Mouse (Mus musculus): Measurements from ENCODE around the gene Dnajc9. TPM values are rescaled to one million over a fixed set of nuclear protein-coding genes. Genes with fewer than 3 reads are reported as not detected.

The Dnajc9 gene
- polyA plus RNA-seq, 1 experiment from 2014 or later: 73.8 TPM

DNA sequence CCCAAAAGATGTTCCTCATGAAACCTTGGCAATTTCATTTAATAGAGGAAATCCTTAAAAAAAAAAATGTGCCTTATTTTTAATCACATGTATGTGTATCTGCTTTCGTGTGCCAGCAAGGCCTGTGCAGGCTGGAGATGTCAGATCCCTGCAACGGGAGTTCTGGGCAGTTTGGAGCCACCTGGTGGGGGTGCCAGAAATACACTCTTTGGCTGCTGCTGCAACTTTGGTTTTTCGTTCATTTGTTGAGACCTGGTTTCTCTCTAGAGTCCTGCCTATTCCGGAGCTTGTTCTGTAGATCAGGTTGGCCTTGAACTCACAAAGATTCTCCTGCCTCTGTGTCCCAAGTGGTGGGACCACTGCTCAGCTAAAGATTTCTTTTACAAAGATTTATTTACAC lies 10.2 kb upstream of the Dnajc9 start:
- H3K4me2 ChIP-seq (ENCODE audit: low read depth, low read length): no peak overlapping the region
- ATAC-seq (ENCODE audit: low read depth): no peak
- no peaks in the 10 kb centered on the region for H3K36me3 ChIP-seq (ENCODE audit: control insufficient read depth, insufficient read depth, low read length)
- H3K27ac ChIP-seq (ENCODE audit: low read depth, low read length): no peak overlapping the region
- WGBS: 49% methylated on average over 4 of the region's 4 CpGs
- H3K4me1 ChIP-seq (ENCODE audit: control insufficient read depth, insufficient read depth, low read length): no peaks in the 10 kb centered on the region
- H3K27me3 ChIP-seq (ENCODE audit: control insufficient read depth, insufficient read depth, low read length): no peaks in the 10 kb centered on the region
- no peak overlapping the region for H3K4me3 ChIP-seq (ENCODE audit: low read depth, low read length)
- no peak overlapping the region for H3K9ac ChIP-seq (replicated peaks; ENCODE audit: low read depth, low read length)
- H3K9me3 ChIP-seq (ENCODE audit: control insufficient read depth, low read length): no peaks in the 10 kb centered on the region

DNA sequence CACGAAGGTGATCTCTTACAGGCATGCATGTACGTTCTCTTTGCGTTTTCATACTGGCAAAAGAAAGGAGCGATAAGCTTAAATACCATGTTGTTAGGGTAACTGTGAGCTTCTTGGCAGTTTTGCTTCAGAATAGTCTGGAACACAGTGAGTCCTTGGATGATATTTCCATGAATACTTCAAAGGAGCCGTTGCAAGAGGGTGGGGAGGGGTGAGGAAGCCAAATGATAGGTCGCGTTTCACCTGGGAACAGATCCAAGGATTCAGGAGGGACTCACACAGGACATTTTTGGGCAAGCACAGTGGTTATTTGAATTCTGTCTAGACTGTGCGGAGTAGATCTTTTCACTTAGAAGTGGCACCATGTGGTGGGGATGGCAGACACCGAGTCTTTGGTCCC lies 8.5 kb upstream of the Dnajc9 start:
- Histone ChIP-seq H3K9me3 (ENCODE audit: control insufficient read depth, low read length) (no peaks in the 10 kb centered on the region), H3K9ac (replicated peaks; ENCODE audit: low read depth, low read length) (no peak overlapping the region), H3K36me3 (ENCODE audit: control insufficient read depth, insufficient read depth, low read length) (no peaks in the 10 kb centered on the region), H3K27ac (ENCODE audit: low read depth, low read length) (no peak overlapping the region), H3K4me1 (ENCODE audit: control insufficient read depth, insufficient read depth, low read length) (no peaks in the 10 kb centered on the region), H3K27me3 (ENCODE audit: control insufficient read depth, insufficient read depth, low read length) (no peaks in the 10 kb centered on the region), H3K4me3 (ENCODE audit: low read depth, low read length) (no peak overlapping the region), H3K4me2 (ENCODE audit: low read depth, low read length) (no peak overlapping the region)
- ATAC-seq (ENCODE audit: low read depth): no peak
- 89% methylated on average over 9 of the region's 9 CpGs for WGBS

DNA sequence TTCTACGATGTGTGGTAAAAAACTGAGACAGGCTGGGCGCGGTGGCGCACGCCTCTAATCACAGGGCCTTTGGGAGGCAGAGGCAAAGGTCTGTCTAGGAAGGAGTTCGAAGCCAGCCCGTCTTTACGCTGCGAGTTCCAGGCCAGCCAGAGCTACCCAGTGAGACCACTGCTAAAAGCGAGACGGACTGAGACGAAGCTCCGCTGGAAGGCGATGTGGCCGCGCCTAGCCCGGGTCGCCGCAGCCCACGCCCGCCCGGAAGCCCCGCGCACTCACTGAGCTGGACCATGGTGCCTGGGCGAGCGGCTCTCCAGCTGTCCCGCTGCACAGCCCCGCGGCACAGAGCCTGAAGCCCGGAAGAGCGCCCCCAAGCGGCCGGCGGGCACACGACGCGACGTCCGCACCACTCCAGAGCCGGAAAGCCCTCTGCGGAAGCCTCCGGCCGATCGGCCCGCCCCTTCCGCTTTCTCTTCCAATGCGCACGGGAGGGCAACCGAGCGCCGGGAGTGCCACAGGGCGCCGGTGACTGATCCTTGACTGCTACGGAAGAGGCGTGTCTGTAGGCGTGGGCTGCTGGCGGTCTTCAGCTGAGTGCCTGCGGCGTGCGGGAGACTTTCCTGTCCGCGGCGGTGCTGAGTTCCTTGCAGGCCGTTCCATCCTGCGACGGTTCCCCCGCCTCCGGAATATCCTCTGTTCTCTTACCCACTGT lies 4.6 kb upstream of the Dnajc9 start, which contains the start of gene Mrps16:
TSS of gene Mrps16 (minus strand) at position 430 of the 709 bp plus-strand sequence.
- WGBS: under 1% methylated on average over 68 of the region's 68 CpGs
- peak within 1 kb of the TSS; percentile 74 for H3K4me3 ChIP-seq (ENCODE audit: low read depth, low read length)
- peaks cover under 1% of the 10 kb centered on the region; the same call in 1 of the 2 replicates for H3K4me1 ChIP-seq (ENCODE audit: control insufficient read depth, insufficient read depth, low read length)
- ATAC-seq (ENCODE audit: low read depth): peak; percentile 96
- peak within 1 kb of the TSS; percentile 60 for H3K4me2 ChIP-seq (ENCODE audit: low read depth, low read length)
- H3K9ac ChIP-seq (replicated peaks; ENCODE audit: low read depth, low read length): peak within 1 kb of the TSS; percentile 80
- peak within 1 kb of the TSS; percentile 31; the same call in 1 of the 2 replicates for H3K27ac ChIP-seq (ENCODE audit: low read depth, low read length)
- H3K36me3 ChIP-seq (ENCODE audit: control insufficient read depth, insufficient read depth, low read length): peaks cover 2% of the 10 kb centered on the region; the same call in 1 of the 2 replicates
- H3K27me3 ChIP-seq (ENCODE audit: control insufficient read depth, insufficient read depth, low read length): no peaks in the 10 kb centered on the region
- H3K9me3 ChIP-seq (ENCODE audit: control insufficient read depth, low read length): no peaks in the 10 kb centered on the region

DNA sequence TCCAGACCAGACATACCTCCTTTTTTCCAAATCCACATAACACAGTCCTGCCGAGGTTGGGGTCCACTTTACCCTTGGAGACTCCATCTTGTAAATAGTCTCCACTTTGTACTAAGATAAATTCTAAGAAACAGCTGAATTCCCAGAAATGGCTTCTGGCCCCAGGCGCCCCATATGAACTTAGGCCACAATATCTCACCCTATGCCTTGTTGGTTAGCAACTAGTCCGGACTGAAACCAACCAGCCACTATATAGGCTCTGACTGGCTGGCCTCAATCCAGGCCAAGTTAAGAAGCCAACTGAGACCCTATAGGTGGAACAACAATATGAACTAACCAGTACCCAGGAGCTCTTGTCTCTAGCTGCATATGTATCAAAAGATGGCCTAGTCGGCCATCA lies 3.6 kb upstream of the Dnajc9 start:
- Histone ChIP-seq H3K27ac (ENCODE audit: low read depth, low read length) (no peak overlapping the region), H3K4me2 (ENCODE audit: low read depth, low read length) (peak overlapping the region; percentile 60; the same call in 1 of the 2 replicates), H3K4me1 (ENCODE audit: control insufficient read depth, insufficient read depth, low read length) (peaks cover 11% of the 10 kb centered on the region; the same call in 1 of the 2 replicates), H3K27me3 (ENCODE audit: control insufficient read depth, insufficient read depth, low read length) (no peaks in the 10 kb centered on the region), H3K36me3 (ENCODE audit: control insufficient read depth, insufficient read depth, low read length) (peaks cover 2% of the 10 kb centered on the region; the same call in 1 of the 2 replicates), H3K4me3 (ENCODE audit: low read depth, low read length) (no peak overlapping the region), H3K9me3 (ENCODE audit: control insufficient read depth, low read length) (no peaks in the 10 kb centered on the region), H3K9ac (replicated peaks; ENCODE audit: low read depth, low read length) (no peak overlapping the region)
- no peak for ATAC-seq (ENCODE audit: low read depth)
- 90% methylated on average over 3 of the region's 4 CpGs for WGBS

DNA sequence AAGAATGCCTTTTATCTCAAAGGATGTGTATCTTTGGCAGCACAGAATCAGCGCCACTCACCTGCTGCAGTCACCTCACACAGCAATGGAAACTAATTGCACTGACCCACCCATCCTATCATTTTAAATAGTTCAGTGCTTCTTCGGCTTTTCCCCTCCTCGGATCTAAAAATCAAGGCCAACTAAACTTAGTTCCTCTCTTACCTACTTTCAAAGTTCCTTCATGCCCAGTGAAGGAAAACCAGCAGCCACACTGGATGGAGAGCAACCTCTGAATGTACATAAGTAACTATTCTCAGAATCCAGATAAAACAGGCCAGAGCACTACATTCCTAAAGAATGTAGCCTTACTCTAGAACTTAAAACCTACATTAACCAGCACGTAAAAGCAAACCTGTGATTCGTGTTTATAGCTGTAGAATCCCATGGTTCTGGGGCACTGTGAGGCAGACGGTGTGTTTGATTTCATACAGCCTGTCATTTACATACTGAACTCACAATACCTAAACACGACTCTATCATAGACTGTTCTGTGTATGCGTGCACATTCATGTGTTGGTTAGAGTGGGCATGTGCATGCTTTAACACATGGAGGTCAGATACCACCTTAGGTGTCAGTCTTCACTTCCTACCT lies 853 bp upstream of the Dnajc9 start:
- Histone ChIP-seq H3K9ac (replicated peaks; ENCODE audit: low read depth, low read length) (no peak overlapping the region; the same call in 1 of the 2 replicates), H3K9me3 (ENCODE audit: control insufficient read depth, low read length) (no peaks in the 10 kb centered on the region), H3K4me2 (ENCODE audit: low read depth, low read length) (peak overlapping the region; percentile 63), H3K4me3 (ENCODE audit: low read depth, low read length) (peak overlapping the region; percentile 62; the same call in 1 of the 2 replicates), H3K27ac (ENCODE audit: low read depth, low read length) (no peak overlapping the region; the same call in 1 of the 2 replicates), H3K36me3 (ENCODE audit: control insufficient read depth, insufficient read depth, low read length) (peaks cover 2% of the 10 kb centered on the region; the same call in 1 of the 2 replicates), H3K27me3 (ENCODE audit: control insufficient read depth, insufficient read depth, low read length) (no peaks in the 10 kb centered on the region), H3K4me1 (ENCODE audit: control insufficient read depth, insufficient read depth, low read length) (peaks cover 11% of the 10 kb centered on the region)
- 87% methylated on average over 8 of the region's 8 CpGs for WGBS
- ATAC-seq (ENCODE audit: low read depth): no peak

DNA sequence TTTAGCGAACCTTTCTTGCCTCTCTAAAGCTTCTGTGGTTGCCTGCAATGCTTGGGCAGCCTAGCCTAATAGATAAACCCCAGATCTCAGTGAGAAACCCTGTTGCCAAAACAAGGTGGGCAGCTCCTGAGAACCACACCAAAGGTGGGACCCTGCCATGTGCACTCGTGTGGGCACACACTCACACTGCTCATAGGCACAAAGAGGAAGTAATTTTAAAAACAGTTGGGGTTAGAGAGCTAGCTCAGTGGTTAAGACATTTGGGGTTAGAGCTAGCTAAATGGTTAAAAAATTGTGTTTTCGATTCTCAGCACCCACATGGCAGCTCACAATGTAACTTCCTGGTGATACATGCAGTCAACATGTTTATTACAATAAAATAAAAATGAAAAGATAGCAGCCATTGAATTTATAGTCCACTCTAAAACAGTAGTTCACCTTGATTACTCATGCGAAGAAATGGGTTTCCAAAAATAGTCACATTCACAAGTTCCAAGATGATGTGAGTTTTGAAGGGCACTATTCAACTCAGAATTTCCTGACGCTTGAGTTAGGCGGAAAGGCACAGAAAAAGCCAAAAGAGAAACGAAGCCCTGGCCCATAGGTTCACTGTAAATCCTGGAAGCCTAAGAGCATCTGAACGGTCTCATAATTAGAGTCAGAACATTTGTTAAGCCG lies 8.8 kb downstream of the Dnajc9 start:
- Histone ChIP-seq H3K4me3 (ENCODE audit: low read depth, low read length) (no peak overlapping the region), H3K36me3 (ENCODE audit: control insufficient read depth, insufficient read depth, low read length) (peaks cover 28% of the 10 kb centered on the region), H3K27me3 (ENCODE audit: control insufficient read depth, insufficient read depth, low read length) (no peaks in the 10 kb centered on the region), H3K27ac (ENCODE audit: low read depth, low read length) (no peak overlapping the region), H3K4me1 (ENCODE audit: control insufficient read depth, insufficient read depth, low read length) (no peaks in the 10 kb centered on the region), H3K9ac (replicated peaks; ENCODE audit: low read depth, low read length) (no peak overlapping the region), H3K9me3 (ENCODE audit: control insufficient read depth, low read length) (no peaks in the 10 kb centered on the region), H3K4me2 (ENCODE audit: low read depth, low read length) (no peak overlapping the region)
- 93% methylated on average over 9 of the region's 9 CpGs for WGBS
- ATAC-seq (ENCODE audit: low read depth): no peak

DNA sequence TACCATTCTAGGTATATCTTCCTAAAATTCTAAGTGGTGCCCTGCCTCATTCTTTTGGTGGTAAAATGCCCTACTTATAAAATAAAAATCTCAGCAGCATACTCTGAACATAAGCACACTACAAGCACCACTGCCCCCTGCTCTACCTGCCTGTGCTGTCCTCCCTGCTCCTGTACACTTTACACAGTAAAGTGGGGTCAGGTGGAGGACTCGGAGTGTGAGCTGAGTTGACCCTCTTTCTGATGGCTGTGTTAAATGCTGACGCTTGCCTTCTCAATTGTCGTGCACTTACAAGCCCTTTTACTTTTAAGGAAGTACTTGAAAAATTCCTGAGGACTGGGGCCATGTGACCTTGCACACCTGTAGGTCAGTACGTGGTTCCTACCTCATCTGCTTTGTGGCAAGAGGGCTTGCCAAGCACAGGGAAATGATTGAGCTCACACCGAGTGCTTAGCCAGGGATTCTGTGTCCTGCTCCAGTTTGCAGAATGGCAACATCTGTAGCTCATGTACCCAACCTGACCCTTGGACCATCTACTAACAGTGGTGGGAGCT lies 9.5 kb downstream of the Dnajc9 start:
- Histone ChIP-seq H3K4me2 (ENCODE audit: low read depth, low read length) (no peak overlapping the region), H3K4me1 (ENCODE audit: control insufficient read depth, insufficient read depth, low read length) (no peaks in the 10 kb centered on the region), H3K9me3 (ENCODE audit: control insufficient read depth, low read length) (no peaks in the 10 kb centered on the region), H3K27me3 (ENCODE audit: control insufficient read depth, insufficient read depth, low read length) (no peaks in the 10 kb centered on the region), H3K4me3 (ENCODE audit: low read depth, low read length) (no peak overlapping the region), H3K36me3 (ENCODE audit: control insufficient read depth, insufficient read depth, low read length) (peaks cover 28% of the 10 kb centered on the region), H3K27ac (ENCODE audit: low read depth, low read length) (no peak overlapping the region), H3K9ac (replicated peaks; ENCODE audit: low read depth, low read length) (no peak overlapping the region)
- ATAC-seq (ENCODE audit: low read depth): no peak
- WGBS: 94% methylated on average over 5 of the region's 5 CpGs

DNA sequence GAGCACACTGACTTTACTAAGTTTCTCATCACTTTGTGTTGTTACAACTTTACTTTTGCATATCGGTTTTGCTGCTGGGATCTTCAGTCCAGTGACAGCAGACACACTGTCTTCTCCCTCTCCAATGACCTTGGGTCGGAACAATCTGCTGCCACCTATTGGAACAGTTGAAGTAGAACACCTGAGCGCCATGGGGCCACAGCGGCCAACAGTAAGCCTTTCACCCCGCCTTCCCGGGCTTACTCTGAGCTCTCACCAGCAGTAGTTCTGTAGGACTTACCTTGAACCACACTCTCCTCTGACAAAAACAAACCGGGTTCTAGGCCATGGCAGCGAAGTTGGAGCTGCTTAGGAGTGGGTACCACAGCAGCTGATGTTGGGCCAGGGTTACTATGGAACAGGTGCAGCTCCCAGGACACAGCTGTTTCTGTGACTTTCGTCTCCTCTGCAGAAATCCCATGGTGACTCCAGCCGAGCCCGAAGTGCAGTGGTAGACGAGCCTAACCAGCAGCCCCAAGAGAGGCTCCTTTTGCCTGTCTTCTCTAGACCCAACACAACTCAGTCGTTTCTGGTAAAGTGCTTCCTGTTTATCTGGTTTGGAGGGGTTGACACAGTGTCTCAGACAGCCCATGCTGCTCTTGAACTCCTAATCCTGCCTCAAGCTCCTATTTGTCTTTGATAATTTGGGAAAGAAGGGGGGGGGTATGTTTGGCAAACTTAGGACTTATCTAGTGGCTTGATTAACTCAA lies 10.2 kb downstream of the Dnajc9 start:
- H3K27ac ChIP-seq (ENCODE audit: low read depth, low read length): no peak overlapping the region
- H3K9ac ChIP-seq (replicated peaks; ENCODE audit: low read depth, low read length): no peak overlapping the region
- no peak overlapping the region for H3K4me2 ChIP-seq (ENCODE audit: low read depth, low read length)
- H3K36me3 ChIP-seq (ENCODE audit: control insufficient read depth, insufficient read depth, low read length): peaks cover 23% of the 10 kb centered on the region
- H3K27me3 ChIP-seq (ENCODE audit: control insufficient read depth, insufficient read depth, low read length): no peaks in the 10 kb centered on the region
- ATAC-seq (ENCODE audit: low read depth): no peak
- no peaks in the 10 kb centered on the region for H3K4me1 ChIP-seq (ENCODE audit: control insufficient read depth, insufficient read depth, low read length)
- no peak overlapping the region for H3K4me3 ChIP-seq (ENCODE audit: low read depth, low read length)
- H3K9me3 ChIP-seq (ENCODE audit: control insufficient read depth, low read length): no peaks in the 10 kb centered on the region
- WGBS: 47% methylated on average over 13 of the region's 13 CpGs
